Mouse (Mus musculus) ES-CJ7 (cell line): ENCODE data around the gene Per1.

Experiments used
- DNase-seq: peaks from one replicate; pipeline ENCODE4 v3.0.0; 2011; ENCODE audit warnings: low read depth, low spot score

Gene Per1

GRCm38 (mm10) chr11:69064259-69065133 lies 30.5 kb upstream of the Per1 start:
- peak; percentile 38 for DNase-seq

GRCm38 (mm10) chr11:69065394-69065925 lies 29.6 kb upstream of the Per1 start:
- DNase-seq: peak; percentile 31

GRCm38 (mm10) chr11:69066163-69066861 lies 28.7 kb upstream of the Per1 start:
- peak; percentile 32 for DNase-seq

DNA sequence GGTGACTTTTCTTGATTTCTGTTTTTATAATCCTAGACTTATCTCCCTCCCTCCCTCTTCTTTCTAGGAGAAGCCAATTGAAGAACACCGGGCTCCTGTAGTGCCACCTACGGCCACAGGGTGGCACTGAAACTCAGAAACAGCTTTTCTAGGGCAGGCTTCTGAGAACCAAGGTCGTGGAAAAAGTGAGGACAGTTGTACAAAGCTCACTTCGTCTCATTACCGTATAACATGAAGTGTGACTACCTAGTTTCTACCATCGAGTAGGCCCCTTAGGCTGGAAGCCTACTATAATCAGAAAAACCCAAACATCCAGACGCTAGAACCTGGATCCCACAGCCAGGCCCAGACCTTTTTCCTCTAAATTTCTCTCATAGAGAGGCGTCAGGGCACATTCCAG lies 28.1 kb upstream of the Per1 start:
- peak; percentile 90 for DNase-seq

- peak; percentile 25 for DNase-seq
Measured at GRCm38 (mm10) chr11:69067601-69068000, 27.4 kb upstream of the Per1 start.

GRCm38 (mm10) chr11:69070093-69070492 lies 24.9 kb upstream of the Per1 start:
- DNase-seq: no peak

GRCm38 (mm10) chr11:69070590-69071222 lies 24.3 kb upstream of the Per1 start, which contains the start of gene Tmem107:
Gene Tmem107 (plus strand): TSS chr11:69070806.
- DNase-seq: peak; percentile 97

GRCm38 (mm10) chr11:69071262-69071661 lies 23.8 kb upstream of the Per1 start:
- DNase-seq: no peak

DNA sequence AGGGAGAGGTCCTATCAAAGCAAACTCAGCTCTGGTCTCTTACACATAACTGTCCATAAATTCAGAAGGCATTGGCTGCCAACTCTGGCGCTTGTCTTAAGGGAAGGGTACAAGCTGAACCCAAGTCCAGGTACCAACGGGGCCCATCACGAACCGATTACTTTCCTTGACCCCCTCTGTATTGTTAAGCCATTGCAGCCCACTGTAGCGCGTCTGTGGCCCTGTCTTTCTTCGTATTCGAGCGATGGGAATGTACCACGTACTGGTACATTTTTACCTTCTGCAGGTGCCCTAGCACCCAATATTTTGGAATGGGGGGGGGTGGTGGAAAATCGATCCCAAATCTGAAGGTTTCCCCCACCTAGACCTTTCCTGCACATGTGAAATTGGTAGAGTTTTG lies 22.8 kb upstream of the Per1 start:
- DNase-seq: no peak

GRCm38 (mm10) chr11:69072666-69073064 lies 22.4 kb upstream of the Per1 start:
- no peak for DNase-seq

GRCm38 (mm10) chr11:69073065-69073888 lies 21.7 kb upstream of the Per1 start:
- peak; percentile 98 for DNase-seq

DNA sequence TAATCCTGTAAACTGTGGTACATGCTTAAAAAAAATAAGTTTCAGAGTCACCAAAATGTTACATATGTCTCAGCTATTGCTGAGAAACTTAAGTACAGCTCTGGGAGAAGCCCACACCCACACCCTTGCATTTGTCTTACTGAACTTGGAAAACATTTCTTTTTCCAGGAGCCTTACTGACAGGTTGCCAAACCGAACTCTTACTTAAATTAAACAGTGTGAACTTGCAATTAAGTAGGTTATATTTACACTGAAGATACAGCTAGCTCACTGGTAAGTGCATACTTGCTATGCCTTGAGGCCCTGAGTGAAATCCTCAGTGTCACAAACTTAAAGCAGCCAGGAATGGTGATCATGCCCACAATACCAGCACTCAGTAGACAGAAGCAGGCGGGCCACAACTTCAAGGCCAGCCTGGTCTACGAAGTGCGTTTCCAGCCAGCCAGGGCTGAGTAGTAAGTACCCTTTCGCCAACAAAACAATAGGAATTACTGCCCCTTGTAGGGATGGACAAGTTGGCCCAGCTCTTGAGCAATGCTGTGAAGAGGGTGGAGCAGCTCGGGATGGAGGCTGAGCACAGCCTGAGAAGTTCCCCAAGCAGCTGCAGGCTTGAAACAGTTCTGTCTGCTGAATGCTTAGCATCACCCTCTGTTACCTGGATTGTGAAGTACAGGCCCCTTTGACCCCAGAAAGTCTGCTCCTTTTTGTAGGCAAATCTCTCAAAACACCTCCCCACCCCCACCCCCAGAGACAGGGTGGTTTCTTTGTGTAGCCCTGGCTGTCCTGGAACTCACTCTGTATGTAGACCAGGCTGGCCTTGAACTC lies 20.9 kb upstream of the Per1 start:
- peak; percentile 71 for DNase-seq

DNA sequence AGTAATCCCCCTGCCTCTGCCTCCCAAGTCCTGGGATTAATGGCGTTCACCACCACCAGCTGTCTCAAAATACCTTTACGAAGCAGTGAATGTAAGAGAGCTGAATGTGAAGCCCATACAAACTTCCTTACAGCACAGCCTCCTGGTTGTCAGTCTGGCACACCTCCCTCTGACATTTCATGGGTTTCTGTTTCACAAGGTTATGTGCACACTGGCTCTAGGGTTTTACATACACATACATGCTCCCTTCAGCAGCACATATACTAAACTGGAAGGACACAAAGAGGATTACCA lies 20.3 kb upstream of the Per1 start:
- DNase-seq: no peak

DNA sequence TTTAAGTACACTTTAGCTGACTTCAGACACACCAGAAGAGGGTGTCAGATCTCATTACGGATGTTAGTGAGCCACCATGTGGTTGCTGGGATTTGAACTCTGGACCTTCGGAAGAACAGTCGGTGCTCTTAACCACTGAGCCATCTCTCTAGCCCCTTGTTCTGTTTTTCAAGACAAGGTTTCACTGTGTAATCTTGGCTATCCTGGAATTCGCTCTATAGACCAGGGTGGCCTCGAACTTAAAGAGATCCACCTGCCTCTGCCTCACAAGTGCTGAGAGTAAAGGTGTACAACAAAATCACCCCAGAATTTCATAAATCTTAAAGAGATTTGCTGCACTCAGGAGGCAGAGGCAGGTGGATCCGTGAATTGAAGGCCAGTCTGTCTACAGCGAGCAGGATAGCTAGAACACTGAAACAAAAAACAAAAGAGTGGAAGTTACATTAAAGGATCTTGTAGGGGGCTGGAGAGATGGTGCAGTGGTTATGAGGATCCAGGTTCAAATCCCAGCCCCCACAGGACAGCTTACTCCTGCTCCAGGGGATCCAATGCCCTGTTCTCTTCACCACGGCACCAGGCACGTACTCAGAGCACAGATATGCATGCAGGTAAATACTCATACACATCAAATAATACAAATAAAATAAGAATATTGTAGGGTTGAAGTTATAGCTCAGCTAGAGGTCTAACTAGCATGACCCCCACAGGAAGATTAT lies 19.1 kb upstream of the Per1 start:
- peak; percentile 90 for DNase-seq

GRCm38 (mm10) chr11:69076572-69076971 lies 18.4 kb upstream of the Per1 start:
- DNase-seq: no peak

DNA sequence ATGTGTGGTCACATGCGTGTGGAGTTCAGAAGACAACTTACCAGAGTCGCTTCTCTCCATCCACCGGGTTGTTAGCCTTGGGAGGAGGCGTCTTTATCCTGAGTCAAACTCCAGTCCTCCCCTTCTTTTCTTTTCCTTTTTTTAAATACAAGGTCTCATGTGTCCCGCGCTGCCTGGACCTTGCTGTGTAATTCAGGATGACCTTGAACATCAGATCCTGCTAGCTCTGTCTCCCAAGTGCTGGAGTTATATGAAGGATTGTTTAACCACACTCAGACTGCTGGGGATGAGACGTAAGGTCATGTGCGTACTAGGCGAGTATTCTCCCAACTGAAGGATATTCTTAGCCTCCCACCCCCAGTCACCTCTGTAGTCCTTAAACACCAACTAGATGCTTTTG lies 17.7 kb upstream of the Per1 start:
- DNase-seq: no peak

DNA sequence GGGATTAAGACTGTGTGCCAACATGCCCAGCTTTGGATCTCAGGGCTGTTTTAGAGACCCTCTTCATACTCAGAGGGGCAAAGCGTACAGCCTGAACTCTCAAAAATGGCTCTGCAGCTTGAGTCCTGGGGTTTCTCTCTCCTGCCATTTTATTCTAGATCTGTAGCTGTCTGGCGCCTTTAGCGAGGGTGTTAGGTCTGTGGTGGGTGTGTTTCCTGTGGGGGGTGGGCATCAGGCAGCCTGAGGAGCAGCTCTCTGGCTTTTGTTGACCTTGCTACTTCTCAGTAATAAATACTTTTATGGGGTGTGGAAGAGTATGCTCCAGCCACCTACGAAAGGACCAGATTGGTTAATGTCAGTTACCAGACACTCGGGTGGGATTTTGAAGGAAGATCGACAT lies 17.0 kb upstream of the Per1 start:
- DNase-seq: no peak

GRCm38 (mm10) chr11:69078805-69079438 lies 16.1 kb upstream of the Per1 start:
- DNase-seq: no peak

- DNase-seq: no peak
Measured at GRCm38 (mm10) chr11:69080102-69080854, 14.7 kb upstream of the Per1 start.
